Mouse (Mus musculus) left cerebral cortex, postnatal 25 days (tissue): ENCODE results near the gene Hlx. TPM values are rescaled to one million over a fixed set of nuclear protein-coding genes. Genes with fewer than 3 reads are reported as not detected.

Source experiments
- DNase-seq, 2 experiments: peaks; one replicate each; pipeline ENCODE4 v3.0.0; 2022; ENCODE audit warnings: low spot score in 2 of 2, mixed read lengths in 1 of 2
- intact Hi-C: fragments of 180-260 bp; cut with DNase I; formaldehyde crosslinking; loops from one replicate; pipeline ENCODE4 v1.15.1; 2025
- total RNA-seq, 2 experiments: library from RNA; stranded (reverse); gene quantifications; 2 replicates each; pipeline ENCODE4 v1.2.3; 2021

Hlx gene
- 1 to 10 TPM; 1.1 to 1.3 TPM for total RNA-seq

- no peak for DNase-seq
- intact Hi-C loops: no loop called here
Measured at GRCm38 (mm10) chr1:184732556-184733049, at the start of gene Hlx. Gene Hlx, minus strand, starts transcription at chr1:184732619.

- intact Hi-C loops: no loop called here
- no peak for DNase-seq
Measured at GRCm38 (mm10) chr1:184782161-184782513, 49.7 kb upstream of the Hlx start.

- no peak for DNase-seq
- intact Hi-C loops: no loop called here
Measured at GRCm38 (mm10) chr1:184781286-184782160, 49.1 kb upstream of the Hlx start.

- intact Hi-C loops: no loop called here
- no peak for DNase-seq
Measured at GRCm38 (mm10) chr1:184778157-184778556, 45.7 kb upstream of the Hlx start.

GRCm38 (mm10) chr1:184777061-184777795 is 44.8 kb upstream of the Hlx start:
- DNase-seq: no peak
- intact Hi-C loops: no loop called here

- intact Hi-C loops: no loop called here
Measured at GRCm38 (mm10) chr1:184775289-184775688, 42.9 kb upstream of the Hlx start.

GRCm38 (mm10) chr1:184771891-184772249 is 39.5 kb upstream of the Hlx start:
- intact Hi-C loops: loop anchor here (2.0 kb wide), 1 partner anchor 505 kb away; no protein-coding TSS in a partner anchor
- no peak for DNase-seq

More at GRCm38 (mm10) chr1:184775289-184775688, 42.9 kb upstream of the Hlx start:
- DNase-seq: no peak

- intact Hi-C loops: loop anchor here (2.0 kb wide), 1 partner anchor 505 kb away; no protein-coding TSS in a partner anchor
Measured at GRCm38 (mm10) chr1:184771202-184771890, 38.9 kb upstream of the Hlx start.

GRCm38 (mm10) chr1:184763866-184764265 is 31.4 kb upstream of the Hlx start:
- intact Hi-C loops: no loop called here
- DNase-seq: no peak

More at GRCm38 (mm10) chr1:184771202-184771890, 38.9 kb upstream of the Hlx start:
- peak; percentile 60 to 66 for DNase-seq

GRCm38 (mm10) chr1:184762941-184763340 is 30.5 kb upstream of the Hlx start:
- DNase-seq: no peak
- intact Hi-C loops: no loop called here

- no peak for DNase-seq
- intact Hi-C loops: no loop called here
Measured at GRCm38 (mm10) chr1:184761988-184762387, 29.6 kb upstream of the Hlx start.

- intact Hi-C loops: no loop called here
- no peak for DNase-seq
Measured at GRCm38 (mm10) chr1:184752671-184753070, 20.3 kb upstream of the Hlx start.

GRCm38 (mm10) chr1:184750114-184750664 is 17.8 kb upstream of the Hlx start:
- intact Hi-C loops: no loop called here
- no peak for DNase-seq

GRCm38 (mm10) chr1:184748692-184749152 is 16.3 kb upstream of the Hlx start:
- intact Hi-C loops: no loop called here
- DNase-seq: no peak

GRCm38 (mm10) chr1:184737876-184738479 is 5.6 kb upstream of the Hlx start:
- intact Hi-C loops: loop anchor here (2.0 kb wide), 2 partner anchors 289 to 471 kb away; no protein-coding TSS in a partner anchor
- peak; percentile 27 to 60 for DNase-seq

- intact Hi-C loops: loop anchor here (2.0 kb wide), 1 partner anchor 288 kb away; no protein-coding TSS in a partner anchor
- no peak for DNase-seq
Measured at GRCm38 (mm10) chr1:184737228-184737627, 4.8 kb upstream of the Hlx start.

- intact Hi-C loops: loop anchor here (2.0 kb wide), 1 partner anchor 287 kb away; no protein-coding TSS in a partner anchor
- DNase-seq: no peak
Measured at GRCm38 (mm10) chr1:184736260-184736659, 3.8 kb upstream of the Hlx start.

- intact Hi-C loops: no loop called here
- DNase-seq: no peak
Measured at GRCm38 (mm10) chr1:184734991-184735920, 2.8 kb upstream of the Hlx start.
